Mouse (Mus musculus) megakaryocyte, embryonic 14.5 days (primary cell): Measurements from ENCODE around the gene Pdxdc1. TPM values are rescaled to one million over a fixed set of nuclear protein-coding genes. Genes with fewer than 3 reads are reported as not detected.
"Not testable (repeated sequence)": the region's sequence is repeated elsewhere in the genome, so short reads cannot be mapped to it uniquely, and the experiment has no call there.

ENCODE experiments used
- H3K27me3 ChIP-seq: replicated peaks from 2 replicates; pipeline ENCODE3; 2012; ENCODE audit warnings: inconsistent platforms
- H3K36me3 ChIP-seq: replicated peaks from 2 replicates; pipeline ENCODE3; 2012; ENCODE audit warnings: low read length, inconsistent platforms, mixed read lengths
- H3K4me1 ChIP-seq: 2 replicates; pipeline ENCODE4 v1.6.1; 2012; ENCODE audit warnings: inconsistent platforms
- H3K4me3 ChIP-seq: replicated peaks from 2 replicates; pipeline ENCODE3; 2012; ENCODE audit warnings: moderate library complexity, mild to moderate bottlenecking, inconsistent platforms
- H3K9me3 ChIP-seq: 2 replicates; pipeline ENCODE4 v1.6.1; 2012; ENCODE audit warnings: inconsistent platforms
- FLI1 ChIP-seq: IDR thresholded peaks from 2 replicates; pipeline ENCODE4 v1.6.1; 2012; ENCODE audit warnings: low read length, inconsistent platforms, mixed read lengths
- GATA1 ChIP-seq: IDR thresholded peaks from 3 replicates; pipeline ENCODE4 v1.6.1; 2012; ENCODE audit warnings: mixed read lengths, low read length, inconsistent platforms, borderline replicate concordance
- polyA plus RNA-seq: library from polyadenylated mRNA; stranded (reverse); fragments of >175 nt; gene quantifications from 2 replicates; pipeline ENCODE4 v1.2.3, GENCODE M21; 2012; ENCODE audit warnings: low replicate concordance; ENCODE audit not compliant: insufficient read depth

The Pdxdc1 gene
- 5.4 and 11.4 TPM in 2 replicates for polyA plus RNA-seq

- TF ChIP-seq GATA1: no peak
- no peaks in the 10 kb centered on the region for H3K27me3 ChIP-seq
- peaks cover 48% of the 10 kb centered on the region for H3K4me1 ChIP-seq
- peak within 1 kb of the TSS; percentile 97 for H3K4me3 ChIP-seq
- H3K36me3 ChIP-seq: peaks cover 8% of the 10 kb centered on the region
- H3K9me3 ChIP-seq: no peaks in the 10 kb centered on the region
Observed at GRCm38 (mm10) chr16:13902888-13903483, at the start of gene Pdxdc1, which contains the start of gene Mpv17l. Gene Pdxdc1, minus strand, starts transcription at chr16:13903131. Gene Mpv17l, plus strand, starts transcription at chr16:13903161.

GRCm38 (mm10) chr16:13951245-13951644 lies 48.3 kb upstream of the Pdxdc1 start:
- no peak overlapping the region for H3K4me3 ChIP-seq
- no peak for TF ChIP-seq GATA1
- TF ChIP-seq FLI1: no peak
- no peaks in the 10 kb centered on the region for H3K27me3 ChIP-seq
- peaks cover 14% of the 10 kb centered on the region for H3K9me3 ChIP-seq
- 0 out of 2 replicates have a peak, but pooled peaks cover 4% of the 10 kb centered on the region for H3K4me1 ChIP-seq
- H3K36me3 ChIP-seq: peaks cover 5% of the 10 kb centered on the region

- TF ChIP-seq GATA1 (no peak), FLI1 (no peak)
- peaks cover 14% of the 10 kb centered on the region for H3K9me3 ChIP-seq
- peaks cover 12% of the 10 kb centered on the region; the same call in 1 of the 2 replicates for H3K4me1 ChIP-seq
- peaks cover 5% of the 10 kb centered on the region for H3K36me3 ChIP-seq
- H3K27me3 ChIP-seq: peaks cover 13% of the 10 kb centered on the region
- no peak overlapping the region for H3K4me3 ChIP-seq
Observed at GRCm38 (mm10) chr16:13946306-13946705, 43.4 kb upstream of the Pdxdc1 start.

GRCm38 (mm10) chr16:13945153-13945552 lies 42.2 kb upstream of the Pdxdc1 start:
- Histone ChIP-seq H3K4me1 (peaks cover 23% of the 10 kb centered on the region), H3K27me3 (peaks cover 25% of the 10 kb centered on the region), H3K36me3 (peaks cover 5% of the 10 kb centered on the region), H3K9me3 (peaks cover 15% of the 10 kb centered on the region), H3K4me3 (no peak overlapping the region)
- TF ChIP-seq GATA1: no peak
- TF ChIP-seq FLI1: no peak

GRCm38 (mm10) chr16:13944752-13945151 lies 41.8 kb upstream of the Pdxdc1 start:
- Histone ChIP-seq H3K27me3 (peaks cover 27% of the 10 kb centered on the region), H3K4me3 (no peak overlapping the region), H3K36me3 (peaks cover 5% of the 10 kb centered on the region), H3K4me1 (peaks cover 24% of the 10 kb centered on the region), H3K9me3 (peaks cover 11% of the 10 kb centered on the region)
- TF ChIP-seq FLI1: no peak
- no peak for TF ChIP-seq GATA1

- TF ChIP-seq GATA1 (no peak), FLI1 (no peak)
- Histone ChIP-seq H3K4me1 (peaks cover 24% of the 10 kb centered on the region), H3K4me3 (no peak overlapping the region), H3K36me3 (peaks cover 5% of the 10 kb centered on the region), H3K9me3 (peaks cover 9% of the 10 kb centered on the region), H3K27me3 (peaks cover 31% of the 10 kb centered on the region)
Observed at GRCm38 (mm10) chr16:13944178-13944577, 41.2 kb upstream of the Pdxdc1 start.

- peaks cover 36% of the 10 kb centered on the region for H3K27me3 ChIP-seq
- H3K4me1 ChIP-seq: peaks cover 19% of the 10 kb centered on the region
- H3K36me3 ChIP-seq: no peaks in the 10 kb centered on the region
- peaks cover 2% of the 10 kb centered on the region; the same call in 1 of the 2 replicates for H3K9me3 ChIP-seq
- TF ChIP-seq FLI1 (no peak), GATA1 (no peak)
- peak overlapping the region; percentile 80 for H3K4me3 ChIP-seq
Observed at GRCm38 (mm10) chr16:13940847-13941395, 38.0 kb upstream of the Pdxdc1 start.

- no peaks in the 10 kb centered on the region for H3K36me3 ChIP-seq
- H3K9me3 ChIP-seq: peaks cover 2% of the 10 kb centered on the region; the same call in 1 of the 2 replicates
- peaks cover 19% of the 10 kb centered on the region for H3K4me1 ChIP-seq
- H3K27me3 ChIP-seq: peaks cover 36% of the 10 kb centered on the region
- peak overlapping the region; percentile 80 for H3K4me3 ChIP-seq
- no peak for TF ChIP-seq GATA1
- no peak for TF ChIP-seq FLI1
Observed at GRCm38 (mm10) chr16:13940139-13940846, 37.4 kb upstream of the Pdxdc1 start.

GRCm38 (mm10) chr16:13927456-13928075 lies 24.6 kb upstream of the Pdxdc1 start:
- no peaks in the 10 kb centered on the region for H3K4me1 ChIP-seq
- H3K4me3 ChIP-seq: no peak overlapping the region
- TF ChIP-seq FLI1 (no peak), GATA1 (no peak)
- H3K9me3 ChIP-seq: peaks cover 9% of the 10 kb centered on the region; the same call in 1 of the 2 replicates
- H3K27me3 ChIP-seq: no peaks in the 10 kb centered on the region
- peaks cover 10% of the 10 kb centered on the region for H3K36me3 ChIP-seq

- H3K4me1 ChIP-seq, H3K27me3 ChIP-seq, H3K4me3 ChIP-seq: not testable (repeated sequence)
- Histone ChIP-seq H3K9me3 (peaks cover 21% of the 10 kb centered on the region), H3K36me3 (peaks cover 16% of the 10 kb centered on the region)
Observed at GRCm38 (mm10) chr16:13922966-13923365, 20.0 kb upstream of the Pdxdc1 start.

- H3K4me1 ChIP-seq, H3K4me3 ChIP-seq, H3K27me3 ChIP-seq: not testable (repeated sequence)
- Histone ChIP-seq H3K36me3 (peaks cover 17% of the 10 kb centered on the region), H3K9me3 (peaks cover 26% of the 10 kb centered on the region)
Observed at GRCm38 (mm10) chr16:13922499-13922898, 19.6 kb upstream of the Pdxdc1 start.
